In the genomic region with DNA sequence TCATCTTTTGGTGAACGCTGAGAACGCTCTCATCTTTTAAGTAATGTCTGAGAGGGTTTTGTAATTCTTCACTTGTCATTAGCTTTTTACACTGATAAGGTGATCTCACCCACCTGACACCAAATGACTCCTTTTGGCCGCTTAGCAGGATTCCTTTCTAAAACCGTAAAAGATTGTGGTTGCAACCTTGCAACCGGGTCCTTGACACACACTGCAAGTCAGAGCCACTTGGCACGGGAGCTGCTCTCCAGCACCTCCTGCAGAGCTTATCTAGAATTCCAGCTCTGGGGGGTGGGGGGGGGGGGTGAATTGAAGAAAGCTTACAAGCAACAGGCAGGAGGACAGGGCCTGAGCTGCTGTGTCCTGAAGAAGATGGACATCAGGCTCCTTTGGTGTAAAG, we compare ENCODE assay signal across 18 mouse cellular contexts.
DNase-seq lines count a peak whose midpoint lies in the region; ATAC-seq and TF ChIP-seq lines count a peak whose summit lies in the region.
"Had no signal": no experiment of that assay in that cellular context is flagged by ENCODE, and none has a peak within 500 bp of the region (broad histone marks: within the 10 kb centered on the region; RNA-seq: fewer than 3 reads in every experiment).

No protein-coding gene starts in this region.

- no peak for TF ChIP-seq POLR2A in heart, adult 2 months (IDR thresholded peaks at IDR 0.05; ENCODE audit: insufficient read depth, low read depth, low read length)

- no peaks in the 10 kb centered on the region for H3K27me3 ChIP-seq in heart, adult 2 months (ENCODE audit: control insufficient read depth, insufficient read depth, low read length)
- no peaks in the 10 kb centered on the region for H3K27me3 ChIP-seq in heart, embryonic 10.5 days (ENCODE audit: insufficient read depth, poor library complexity, severe bottlenecking)
- no peaks in the 10 kb centered on the region for H3K27me3 ChIP-seq in heart, postnatal 0 days (ENCODE audit: control insufficient read depth, insufficient read depth, low read length)
- H3K27me3 ChIP-seq: embryonic facial prominence, embryonic 12.5 days; forebrain, embryonic 12.5 days; intestine, embryonic 15.5 days had no signal

- TF ChIP-seq CTCF in heart, adult 2 months (IDR thresholded peaks at IDR 0.05), result 0 out of 2 replicates have a peak, but pooled peaks have one; percentile 12
- 0 out of 2 replicates have a peak, but pooled peaks have one; percentile 3 for TF ChIP-seq CTCF in heart, postnatal 0 days (IDR thresholded peaks at IDR 0.05; ENCODE audit: low read depth)

- 44% methylated on average over 6 of the region's 6 CpGs for WGBS in heart, adult 2 months
- 29% methylated on average over 6 of the region's 6 CpGs for whole genome bisulfite sequencing in heart, embryonic 10.5 days
- WGBS in heart, postnatal 0 days, result 22% methylated on average over 6 of the region's 6 CpGs

- H3K4me3 ChIP-seq in heart, adult 2 months, result no peak overlapping the region
- H3K4me3 ChIP-seq in heart, embryonic 10.5 days, result no peak overlapping the region
- H3K4me3 ChIP-seq in heart, postnatal 0 days (ENCODE audit: low read depth, low read length), result no peak overlapping the region
- H3K4me3 ChIP-seq: embryonic facial prominence, embryonic 12.5 days; forebrain, embryonic 12.5 days; hindbrain, embryonic 10.5 days; intestine, embryonic 15.5 days had no signal

- DNase-seq in adrenal gland, adult 2 months, result peak; percentile 24
- DNase-seq in adrenal gland, postnatal 4 days (ENCODE audit: low spot score in 2 of 2), result no peak
- peak in 1 of 2 experiments; percentile 32 for DNase-seq in heart, adult 2 months
- DNase-seq in heart, embryonic 10.5 days (ENCODE audit: low spot score), result no peak
- peak; percentile 57 for DNase-seq in heart, postnatal 0 days (ENCODE audit: low spot score)
- no peak for DNase-seq in heart, postnatal 25 days (ENCODE audit: low spot score)
- no peak for DNase-seq in thymus, postnatal 10 days (ENCODE audit: low spot score in 2 of 2)
- DNase-seq: cerebellum, adult 11-12 months; cerebellum, adult 9-10 months; cerebellum, postnatal 25 days; gastrocnemius, postnatal 10 days; kidney, adult 18-20 months had no signal

- no peak overlapping the region for H3K27ac ChIP-seq in heart, adult 2 months
- H3K27ac ChIP-seq in heart, embryonic 10.5 days, result no peak overlapping the region
- H3K27ac ChIP-seq in heart, postnatal 0 days (ENCODE audit: low read depth), result no peak overlapping the region
- H3K27ac ChIP-seq: embryonic facial prominence, embryonic 12.5 days; forebrain, embryonic 12.5 days; hindbrain, embryonic 10.5 days; hindbrain, embryonic 14.5 days; intestine, embryonic 15.5 days had no signal

- no peak for TF ChIP-seq EP300 in heart, adult 2 months (IDR thresholded peaks at IDR 0.05; ENCODE audit: insufficient read depth, low read depth, low read length)
- no peak for TF ChIP-seq EP300 in heart, postnatal 0 days (IDR thresholded peaks at IDR 0.05; ENCODE audit: low read depth)

- no peaks in the 10 kb centered on the region for H3K79me2 ChIP-seq in heart, adult 2 months (replicated peaks; ENCODE audit: control insufficient read depth, insufficient read depth, low read length)

- no peak overlapping the region for H3K9ac ChIP-seq in heart, adult 2 months (ENCODE audit: low read depth, low read length)
- no peak overlapping the region for H3K9ac ChIP-seq in heart, postnatal 0 days (replicated peaks; ENCODE audit: low read depth, low read length)
- H3K9ac ChIP-seq: embryonic facial prominence, embryonic 12.5 days; forebrain, embryonic 12.5 days; hindbrain, embryonic 14.5 days; intestine, embryonic 15.5 days had no signal

- H3K4me1 ChIP-seq in heart, adult 2 months (ENCODE audit: control insufficient read depth, insufficient read depth, low read length), result peaks cover 4% of the 10 kb centered on the region; the same call in 1 of the 2 replicates
- peaks cover 20% of the 10 kb centered on the region; the same call in 1 of the 2 replicates for H3K4me1 ChIP-seq in heart, embryonic 10.5 days
- peaks cover 33% of the 10 kb centered on the region for H3K4me1 ChIP-seq in heart, postnatal 0 days (ENCODE audit: control insufficient read depth, insufficient read depth)
- H3K4me1 ChIP-seq: forebrain, embryonic 12.5 days; hindbrain, embryonic 10.5 days; intestine, embryonic 15.5 days had no signal

- intact Hi-C loops in heart, adult 2 months (cut with DNase I), result no loop called here
- intact Hi-C loops in heart, postnatal 25 days (cut with DNase I), result no loop called here

- ATAC-seq in heart, postnatal 0 days (ENCODE audit: insufficient read depth, low read depth), result peak; percentile 53
- ATAC-seq: forebrain, embryonic 16.5 days; intestine, embryonic 15.5 days had no signal

- no peaks in the 10 kb centered on the region for H3K9me3 ChIP-seq in heart, embryonic 10.5 days
- H3K9me3 ChIP-seq in heart, postnatal 0 days (replicated peaks; ENCODE audit: control insufficient read depth, low read length), result no peaks in the 10 kb centered on the region
- H3K9me3 ChIP-seq: embryonic facial prominence, embryonic 12.5 days; forebrain, embryonic 12.5 days; hindbrain, embryonic 10.5 days; intestine, embryonic 15.5 days had no signal

- H3K36me3 ChIP-seq in heart, adult 2 months (ENCODE audit: control insufficient read depth, insufficient read depth, low read length), result peaks cover 3% of the 10 kb centered on the region; the same call in 1 of the 2 replicates
- H3K36me3 ChIP-seq in heart, embryonic 10.5 days, result no peaks in the 10 kb centered on the region
- H3K36me3 ChIP-seq in heart, postnatal 0 days (replicated peaks; ENCODE audit: control insufficient read depth, insufficient read depth, low read length), result no peaks in the 10 kb centered on the region
- H3K36me3 ChIP-seq: embryonic facial prominence, embryonic 12.5 days; forebrain, embryonic 12.5 days; hindbrain, embryonic 10.5 days; intestine, embryonic 15.5 days had no signal

- H3K4me2 ChIP-seq in heart, postnatal 0 days (ENCODE audit: low read depth, low read length), result no peak overlapping the region
- H3K4me2 ChIP-seq: embryonic facial prominence, embryonic 12.5 days; forebrain, embryonic 12.5 days; hindbrain, embryonic 14.5 days; intestine, embryonic 15.5 days had no signal

Comparison
In these comparisons a context has a peak if more than half of its experiments do, and no peak if none do; other contexts are left out.
1. DNase-seq: peak in adrenal gland, adult 2 months (single experiment) and heart, postnatal 0 days (single experiment); none in adrenal gland, postnatal 4 days (0 of 2), heart, embryonic 10.5 days (single experiment), heart, postnatal 25 days (single experiment) and thymus, postnatal 10 days (0 of 2).